Mouse (Mus musculus) kidney, postnatal 0 days (tissue): Measurements from ENCODE around the gene Phf10. TPM values are rescaled to one million over a fixed set of nuclear protein-coding genes. Genes with fewer than 3 reads are reported as not detected.

ENCODE experiments used
- ATAC-seq: fragments of 200-750 bp; cut with Nextera tagmentation; replicated peaks from 2 replicates; pipeline ENCODE4 v1.8.0; 2017; ENCODE audit warnings: low read depth, moderate number of reproducible peaks, moderate TSS enrichment, moderate library complexity; ENCODE audit not compliant: low FRiP score
- DNase-seq: peaks from one replicate; pipeline ENCODE4 v3.0.0-alpha.2; 2016; ENCODE audit warnings: low spot score
- H3K27ac ChIP-seq: fragments of 300-500 bp; sonication (generic); 2 replicates; pipeline ENCODE4 v1.5.1; 2014; ENCODE audit warnings: mild to moderate bottlenecking
- H3K27me3 ChIP-seq: fragments of 300-500 bp; sonication (generic); 2 replicates; pipeline ENCODE4 v1.6.1; 2014; ENCODE audit warnings: low read length, mixed read lengths; ENCODE audit not compliant: insufficient read depth
- H3K36me3 ChIP-seq: fragments of 300-500 bp; sonication (generic); 2 replicates; pipeline ENCODE4 v1.6.1; 2014; ENCODE audit warnings: low read length, mixed read lengths; ENCODE audit not compliant: insufficient read depth
- H3K4me1 ChIP-seq: fragments of 300-500 bp; sonication (generic); replicated peaks from 2 replicates; pipeline ENCODE4 v1.6.1; 2014; ENCODE audit warnings: antibody characterized with exemption, low read length, mixed read lengths; ENCODE audit not compliant: insufficient read depth
- H3K4me2 ChIP-seq: fragments of 300-500 bp; sonication (generic); 2 replicates; pipeline ENCODE4 v1.6.1; 2014; ENCODE audit warnings: mild to moderate bottlenecking, low read length, moderate library complexity, mixed read lengths
- H3K4me3 ChIP-seq: fragments of 300-500 bp; sonication (generic); replicated peaks from 2 replicates; pipeline ENCODE4 v1.5.1; 2014; ENCODE audit warnings: low read depth, low read length
- H3K9ac ChIP-seq: fragments of 300-500 bp; sonication (generic); 2 replicates; pipeline ENCODE4 v1.6.1; 2014; ENCODE audit warnings: low read depth, low read length
- H3K9me3 ChIP-seq: fragments of 300-500 bp; sonication (generic); replicated peaks from 2 replicates; pipeline ENCODE4 v1.6.1; 2016; ENCODE audit warnings: low read length, inconsistent platforms, mixed read lengths
- CTCF ChIP-seq: IDR thresholded peaks from 2 replicates; pipeline ENCODE4 v1.5.1; 2016; ENCODE audit warnings: antibody characterized with exemption, low read depth, mild to moderate bottlenecking, moderate library complexity
- WGBS: fragments of 180-500 bp; shearing (Covaris S2); extraction: QIAGEN DNeasy Blood & Tissue Kit; methylation state at CpG from one replicate; pipeline ENCODE4 v1.1.7; 2014; 5-methylcytosine and 5-hydroxymethylcytosine counted together
- polyA plus RNA-seq: library from polyadenylated mRNA; unstranded; fragments of >200 nt; fragmentation: Nextera tagmentation; extraction: Ambion mirVana; gene quantifications from 2 replicates; pipeline ENCODE4 v1.2.1, GENCODE M21; 2015

Gene Phf10
- polyA plus RNA-seq, 1 experiment from 2014 or later, result 29.8 TPM

DNA sequence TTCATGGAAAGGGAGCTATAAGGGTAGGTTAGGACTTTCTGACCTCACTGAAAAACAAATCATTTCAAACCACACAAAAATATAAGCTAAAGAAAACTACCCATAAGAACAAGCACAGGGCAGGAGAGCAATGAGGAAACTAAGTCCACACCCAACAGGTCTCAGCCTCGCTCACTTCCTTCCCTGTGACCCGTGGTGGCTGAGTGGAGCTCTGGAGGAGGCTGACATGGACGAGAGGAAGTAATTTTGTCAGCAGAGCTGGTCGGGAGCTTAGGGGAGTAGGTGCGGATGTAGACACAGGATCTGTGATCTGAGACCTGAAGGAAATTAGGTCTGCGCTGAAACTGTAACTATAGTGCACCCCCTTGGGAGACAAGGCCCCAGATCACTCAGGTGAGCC, 39.5 kb downstream of the Phf10 start:
- H3K4me3 ChIP-seq, result no peak overlapping the region
- no peaks in the 10 kb centered on the region for H3K36me3 ChIP-seq
- 26% methylated on average over 6 of the region's 6 CpGs for WGBS
- no peak overlapping the region for H3K9ac ChIP-seq
- DNase-seq, result no peak
- H3K27ac ChIP-seq, result no peak overlapping the region
- H3K4me1 ChIP-seq, result no peaks in the 10 kb centered on the region
- no peak overlapping the region for H3K4me2 ChIP-seq
- TF ChIP-seq CTCF, result no peak
- no peaks in the 10 kb centered on the region for H3K27me3 ChIP-seq
- H3K9me3 ChIP-seq, result no peaks in the 10 kb centered on the region
- ATAC-seq, result no peak

- ATAC-seq, result no peak
- no peak overlapping the region for H3K4me3 ChIP-seq
- no peaks in the 10 kb centered on the region for H3K36me3 ChIP-seq
- DNase-seq, result no peak
- no peak overlapping the region for H3K4me2 ChIP-seq
- no peak for TF ChIP-seq CTCF
- H3K9me3 ChIP-seq, result no peaks in the 10 kb centered on the region
- no peak overlapping the region for H3K27ac ChIP-seq
- WGBS, result 91% methylated on average over 8 of the region's 8 CpGs
- no peak overlapping the region for H3K9ac ChIP-seq
- H3K27me3 ChIP-seq, result no peaks in the 10 kb centered on the region
- H3K4me1 ChIP-seq, result no peaks in the 10 kb centered on the region
Observed at GRCm38 (mm10) chr17:14917866-14918265, 43.2 kb downstream of the Phf10 start.

DNA sequence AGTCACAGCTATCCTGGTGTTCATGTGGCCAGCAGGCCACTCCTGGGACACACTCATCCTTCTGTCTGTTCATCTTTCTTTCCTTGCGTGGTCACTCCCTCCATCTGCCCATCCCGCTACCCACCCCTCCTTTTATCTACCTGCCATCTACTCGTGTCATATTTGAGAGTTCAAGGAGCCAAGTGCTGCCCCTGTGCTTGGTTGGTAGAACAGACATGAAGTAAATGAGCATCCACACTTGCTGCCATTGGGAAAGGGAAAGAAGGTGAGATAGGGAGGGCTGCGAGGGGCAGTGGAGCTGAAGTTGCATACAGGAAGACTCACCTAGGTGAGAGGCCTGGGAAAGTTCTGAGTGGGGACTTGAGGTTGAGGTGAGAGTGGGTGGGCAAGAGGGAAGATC, 46.7 kb downstream of the Phf10 start:
- TF ChIP-seq CTCF, result no peak
- DNase-seq, result no peak
- Histone ChIP-seq H3K27ac (no peak overlapping the region), H3K9me3 (no peaks in the 10 kb centered on the region), H3K36me3 (no peaks in the 10 kb centered on the region), H3K4me1 (no peaks in the 10 kb centered on the region), H3K4me2 (no peak overlapping the region), H3K27me3 (no peaks in the 10 kb centered on the region), H3K9ac (no peak overlapping the region), H3K4me3 (no peak overlapping the region)
- 90% methylated on average over 4 of the region's 4 CpGs for WGBS
- ATAC-seq, result no peak

GRCm38 (mm10) chr17:14912981-14913380, 48.1 kb downstream of the Phf10 start:
- 88% methylated on average over 8 of the region's 8 CpGs for WGBS
- Histone ChIP-seq H3K4me1 (no peaks in the 10 kb centered on the region), H3K27ac (no peak overlapping the region), H3K4me2 (no peak overlapping the region), H3K4me3 (no peak overlapping the region), H3K27me3 (no peaks in the 10 kb centered on the region), H3K36me3 (no peaks in the 10 kb centered on the region), H3K9ac (no peak overlapping the region), H3K9me3 (no peaks in the 10 kb centered on the region)
- DNase-seq, result no peak
- ATAC-seq, result no peak
- no peak for TF ChIP-seq CTCF

DNA sequence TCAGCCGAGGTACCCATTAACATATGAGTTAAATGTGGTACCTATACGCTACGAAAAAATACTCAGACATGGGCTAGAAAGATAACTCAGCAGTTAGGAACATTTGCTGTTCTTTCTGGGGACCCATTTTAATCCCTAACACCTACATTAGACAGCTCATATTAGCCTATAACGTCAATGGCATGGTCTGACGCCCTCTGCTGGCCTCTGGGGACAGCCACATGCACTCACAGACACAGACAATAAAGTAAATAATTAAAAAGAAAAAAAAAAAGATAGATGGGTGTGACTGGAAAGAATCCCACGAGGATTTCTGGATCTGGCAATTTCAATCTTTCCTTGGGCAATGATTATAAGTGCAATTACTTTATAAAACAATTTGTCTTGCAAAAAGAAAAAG, 48.7 kb downstream of the Phf10 start:
- Histone ChIP-seq H3K4me1 (no peaks in the 10 kb centered on the region), H3K36me3 (no peaks in the 10 kb centered on the region), H3K27ac (no peak overlapping the region), H3K27me3 (no peaks in the 10 kb centered on the region), H3K9me3 (no peaks in the 10 kb centered on the region), H3K4me2 (no peak overlapping the region), H3K9ac (no peak overlapping the region), H3K4me3 (no peak overlapping the region)
- DNase-seq (no peak), ATAC-seq (no peak)
- peak; percentile 52; the same call in 1 of the 2 replicates for TF ChIP-seq CTCF
- WGBS, result 52% methylated on average over 6 of the region's 6 CpGs

DNA sequence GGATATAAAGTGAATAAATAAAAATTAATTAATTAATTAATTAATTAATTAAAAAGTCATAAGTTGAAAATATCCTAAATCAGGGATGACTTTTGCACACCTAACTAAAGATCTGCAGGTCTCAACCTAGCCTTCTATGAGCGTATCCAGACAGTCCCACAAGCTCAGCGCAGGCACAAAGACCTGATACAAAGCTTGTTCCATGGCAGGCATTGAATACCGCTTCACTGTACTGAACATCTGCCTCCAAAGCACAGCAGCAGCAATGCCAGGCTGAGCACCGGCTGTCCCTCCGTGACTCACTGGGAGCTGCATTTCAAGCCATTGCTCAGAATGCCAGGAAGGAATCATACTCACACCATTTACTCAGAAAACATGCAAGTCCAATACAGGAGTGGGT, 50.3 kb downstream of the Phf10 start:
- no peak for TF ChIP-seq CTCF
- ATAC-seq (no peak), DNase-seq (no peak)
- no peaks in the 10 kb centered on the region for H3K4me1 ChIP-seq
- no peak overlapping the region for H3K4me3 ChIP-seq
- H3K9me3 ChIP-seq, result no peaks in the 10 kb centered on the region
- H3K27ac ChIP-seq, result no peak overlapping the region
- WGBS, result 91% methylated on average over 5 of the region's 5 CpGs
- H3K9ac ChIP-seq, result no peak overlapping the region
- H3K4me2 ChIP-seq, result no peak overlapping the region
- no peaks in the 10 kb centered on the region for H3K27me3 ChIP-seq
- H3K36me3 ChIP-seq, result no peaks in the 10 kb centered on the region

DNA sequence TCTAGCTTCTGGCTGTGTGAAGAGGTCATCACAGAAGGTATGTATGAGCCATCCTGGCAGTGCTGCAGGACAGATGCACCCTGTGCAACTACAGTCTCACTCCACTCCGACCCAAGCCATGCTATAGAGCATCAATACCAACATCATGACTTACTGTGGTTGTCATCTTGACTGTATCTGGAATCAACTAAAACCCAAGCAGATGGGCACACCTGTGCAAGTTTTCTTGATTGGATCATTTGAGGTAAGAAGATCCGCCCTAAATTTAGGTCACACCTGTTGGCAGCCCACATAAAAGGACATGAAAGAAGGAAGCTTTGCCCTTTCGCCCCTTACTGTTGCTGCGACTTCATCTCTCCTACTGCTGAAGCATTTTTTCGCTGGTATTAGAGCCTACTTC, 51.7 kb downstream of the Phf10 start:
- Histone ChIP-seq H3K4me1 (no peaks in the 10 kb centered on the region), H3K4me3 (no peak overlapping the region), H3K36me3 (no peaks in the 10 kb centered on the region), H3K9ac (no peak overlapping the region), H3K9me3 (no peaks in the 10 kb centered on the region), H3K27me3 (no peaks in the 10 kb centered on the region), H3K27ac (no peak overlapping the region), H3K4me2 (no peak overlapping the region)
- TF ChIP-seq CTCF, result no peak
- WGBS, result 84% methylated on average over 5 of the region's 5 CpGs
- ATAC-seq (no peak), DNase-seq (no peak)
